Mouse (Mus musculus): ENCODE measurements around the gene Socs3. TPM values are rescaled to one million over a fixed set of nuclear protein-coding genes. Genes with fewer than 3 reads are reported as not detected.

Gene Socs3
- total RNA-seq, 2 experiments from 2014 or later, result 3.1 to 6.6 TPM

GRCm38 (mm10) chr11:117955621-117956020, 14.2 kb downstream of the Socs3 start:
- DNase-seq (ENCODE audit: low spot score), result no peak

GRCm38 (mm10) chr11:117954819-117955218, 15.0 kb downstream of the Socs3 start:
- DNase-seq (ENCODE audit: low spot score), result no peak

GRCm38 (mm10) chr11:117954094-117954493, 15.8 kb downstream of the Socs3 start:
- DNase-seq (ENCODE audit: low spot score), result no peak

- no peak for DNase-seq (ENCODE audit: low spot score)
Observed at GRCm38 (mm10) chr11:117952174-117952933, 17.5 kb downstream of the Socs3 start.

GRCm38 (mm10) chr11:117951391-117951790, 18.5 kb downstream of the Socs3 start:
- DNase-seq (ENCODE audit: low spot score), result no peak

GRCm38 (mm10) chr11:117949392-117950091, 20.3 kb downstream of the Socs3 start:
- DNase-seq (ENCODE audit: low spot score), result peak; percentile 95

GRCm38 (mm10) chr11:117946996-117947419, 22.8 kb downstream of the Socs3 start:
- no peak for DNase-seq (ENCODE audit: low spot score)

GRCm38 (mm10) chr11:117946195-117946979, 23.5 kb downstream of the Socs3 start:
- no peak for DNase-seq (ENCODE audit: low spot score)

GRCm38 (mm10) chr11:117941848-117942247, 28.0 kb downstream of the Socs3 start:
- no peak for DNase-seq (ENCODE audit: low spot score)

- DNase-seq (ENCODE audit: low spot score), result no peak
Observed at GRCm38 (mm10) chr11:117941325-117941834, 28.5 kb downstream of the Socs3 start.

GRCm38 (mm10) chr11:117940881-117941280, 29.0 kb downstream of the Socs3 start:
- no peak for DNase-seq (ENCODE audit: low spot score)

- peak; percentile 92 for DNase-seq (ENCODE audit: low spot score)
Observed at GRCm38 (mm10) chr11:117939741-117940285, 30.0 kb downstream of the Socs3 start.

GRCm38 (mm10) chr11:117939004-117939730, 30.7 kb downstream of the Socs3 start:
- no peak for DNase-seq (ENCODE audit: low spot score)

GRCm38 (mm10) chr11:117936202-117936601, 33.6 kb downstream of the Socs3 start:
- DNase-seq (ENCODE audit: low spot score), result peak; percentile 58

- peak; percentile 61 for DNase-seq (ENCODE audit: low spot score)
Observed at GRCm38 (mm10) chr11:117935616-117936015, 34.2 kb downstream of the Socs3 start.

GRCm38 (mm10) chr11:117934576-117935368, 35.1 kb downstream of the Socs3 start:
- no peak for DNase-seq (ENCODE audit: low spot score)

- DNase-seq (ENCODE audit: low spot score), result peak; percentile 81
Observed at GRCm38 (mm10) chr11:117934168-117934567, 35.7 kb downstream of the Socs3 start.

- peak; percentile 79 for DNase-seq (ENCODE audit: low spot score)
Observed at GRCm38 (mm10) chr11:117932195-117932594, 37.7 kb downstream of the Socs3 start.

GRCm38 (mm10) chr11:117931576-117931975, 38.3 kb downstream of the Socs3 start:
- DNase-seq (ENCODE audit: low spot score), result no peak

GRCm38 (mm10) chr11:117930781-117931338, 39.0 kb downstream of the Socs3 start:
- peak; percentile 70 for DNase-seq (ENCODE audit: low spot score)

Data from gastrocnemius, adult 18-20 months (tissue).